ENCODE assay signal across 9 mouse cellular contexts in the genomic region with DNA sequence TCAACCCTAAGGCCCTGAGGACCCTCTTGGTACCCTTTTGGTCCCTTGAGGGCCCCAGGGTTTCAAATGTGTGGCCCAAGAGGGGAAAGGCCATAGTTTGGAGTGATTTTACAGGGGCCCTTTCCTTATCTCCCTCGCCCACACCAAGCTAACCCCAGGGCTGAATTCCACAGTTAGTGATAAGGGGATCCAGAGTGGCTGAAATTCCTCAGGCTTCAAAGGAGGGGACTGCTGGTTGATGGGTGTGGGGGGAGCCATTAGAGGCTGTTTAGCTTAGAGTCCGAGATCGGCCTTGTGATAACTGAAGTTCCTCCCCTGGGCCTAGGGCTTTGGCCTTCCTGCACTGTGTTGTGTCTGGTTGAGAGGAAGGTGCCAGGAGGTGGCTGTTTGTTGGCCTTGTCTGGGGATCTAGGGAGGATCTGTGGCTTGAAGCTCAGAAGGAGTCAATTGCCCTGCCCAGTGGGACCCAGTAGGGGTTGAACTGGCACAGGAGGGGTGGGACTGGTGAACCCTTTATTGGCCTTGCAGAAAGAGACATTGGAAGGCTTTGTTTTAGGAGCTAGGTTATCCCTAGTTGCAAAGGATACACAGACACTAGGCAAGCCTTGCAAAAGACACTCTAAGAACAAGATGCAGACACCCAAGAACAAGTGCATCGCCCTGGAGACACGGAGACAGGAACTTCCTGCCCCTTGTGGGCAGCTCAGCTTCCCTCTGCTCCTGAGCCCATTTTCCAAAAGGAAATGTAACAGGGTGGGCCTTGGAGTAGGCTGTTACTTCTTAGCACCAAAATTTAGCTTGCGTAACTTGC. TPM values are rescaled to one million over a fixed set of nuclear protein-coding genes. Genes with fewer than 3 reads are reported as not detected.
DNase-seq lines count a peak whose midpoint lies in the region; ATAC-seq and TF ChIP-seq lines count a peak whose summit lies in the region.
"Had no signal": no experiment of that assay in that cellular context is flagged by ENCODE, and none has a peak within 500 bp of the region (broad histone marks: within the 10 kb centered on the region; RNA-seq: fewer than 3 reads in every experiment).

No protein-coding gene starts in this region.

- peak overlapping the region; percentile 95 for H3K9ac ChIP-seq in heart, adult 2 months (ENCODE audit: low read depth, low read length)
- peak overlapping the region; percentile 39; the same call in 1 of the 2 replicates for H3K9ac ChIP-seq in liver, embryonic 15.5 days

- 31% methylated on average over 6 of the region's 6 CpGs for WGBS in heart, adult 2 months
- WGBS in liver, embryonic 15.5 days (ENCODE audit: insufficient replicate concordance) = 22% methylated on average over 6 of the region's 6 CpGs

- TF ChIP-seq EP300 in heart, adult 2 months (IDR thresholded peaks at IDR 0.05; ENCODE audit: insufficient read depth, low read depth, low read length) = no peak

- H3K27me3 ChIP-seq in heart, adult 2 months (ENCODE audit: control insufficient read depth, insufficient read depth, low read length) = no peaks in the 10 kb centered on the region
- no peaks in the 10 kb centered on the region for H3K27me3 ChIP-seq in G1E (ENCODE audit: insufficient read depth, low read length)
- no peaks in the 10 kb centered on the region; the same call in 1 of the 2 replicates for H3K27me3 ChIP-seq in liver, embryonic 15.5 days

- no peaks in the 10 kb centered on the region for H3K36me3 ChIP-seq in heart, adult 2 months (ENCODE audit: control insufficient read depth, insufficient read depth, low read length)
- peaks cover 8% of the 10 kb centered on the region for H3K36me3 ChIP-seq in G1E (replicated peaks)
- no peaks in the 10 kb centered on the region for H3K36me3 ChIP-seq in liver, embryonic 15.5 days (replicated peaks)

- no peaks in the 10 kb centered on the region for H3K9me3 ChIP-seq in G1E (replicated peaks)
- no peaks in the 10 kb centered on the region for H3K9me3 ChIP-seq in liver, embryonic 15.5 days (replicated peaks)

- peak overlapping the region; percentile 79 for H3K4me2 ChIP-seq in liver, embryonic 15.5 days

- TF ChIP-seq POLR2A in heart, adult 2 months (IDR thresholded peaks at IDR 0.05; ENCODE audit: insufficient read depth, low read depth, low read length) = no peak

- peak overlapping the region; percentile 95 for H3K27ac ChIP-seq in heart, adult 2 months
- H3K27ac ChIP-seq in liver, embryonic 15.5 days (replicated peaks) = peak overlapping the region; percentile 55

- peak overlapping the region; percentile 51 for H3K4me3 ChIP-seq in heart, adult 2 months
- H3K4me3 ChIP-seq in G1E (ENCODE audit: low read depth, low read length) = peak overlapping the region; percentile 70
- peak overlapping the region; percentile 42 for H3K4me3 ChIP-seq in liver, embryonic 15.5 days (replicated peaks)

- peaks cover 7% of the 10 kb centered on the region for H3K4me1 ChIP-seq in heart, adult 2 months (ENCODE audit: control insufficient read depth, insufficient read depth, low read length)
- H3K4me1 ChIP-seq in G1E (ENCODE audit: insufficient read depth, low read depth, low read length) = peaks cover 53% of the 10 kb centered on the region
- H3K4me1 ChIP-seq in liver, embryonic 15.5 days (replicated peaks) = peaks cover 31% of the 10 kb centered on the region

- 0 out of 2 replicates have a peak, but pooled peaks cover 1% of the 10 kb centered on the region for H3K79me2 ChIP-seq in heart, adult 2 months (replicated peaks; ENCODE audit: control insufficient read depth, insufficient read depth, low read length)

- peak; percentile 88 for ATAC-seq in G1E (ENCODE audit: extremely low read depth, insufficient number of reproducible peaks, low FRiP score, poor library complexity, severe bottlenecking)
- ATAC-seq in erythroid progenitor cell, adult 5-6 weeks (replicated peaks; ENCODE audit: low FRiP score, poor library complexity, severe bottlenecking) = peak; percentile 51; the same call in 1 of the 2 replicates
- peak; percentile 90 for ATAC-seq in liver, embryonic 15.5 days (ENCODE audit: insufficient read depth)

- TF ChIP-seq CTCF in heart, adult 2 months (IDR thresholded peaks at IDR 0.05) = no peak
- no peak for TF ChIP-seq CTCF in G1E (IDR thresholded peaks at IDR 0.05; ENCODE audit: low read depth, low read length)

- intact Hi-C loops in heart, adult 2 months (cut with DNase I) = loop anchor here (10.0 kb wide), 1 partner anchor 173 kb away; no protein-coding TSS in a partner anchor

- DNase-seq in heart, adult 2 months = no peak
- DNase-seq in heart, adult 8-10 months (ENCODE audit: low spot score) = no peak
- peak; percentile 88 for DNase-seq in G1E (ENCODE audit: low spot score)
- DNase-seq in retina, postnatal 1 day = no peak
- DNase-seq in spleen, postnatal 36 days (ENCODE audit: low spot score in 2 of 2) = no peak
- DNase-seq in cerebellum, adult 11-12 months = no peak

RNA-seq across cellular contexts. Expression of gene Alpk3, which starts 0.7 kb away (rescaled TPM):
- 100 to 1,000 TPM; 117 to 137 TPM for total RNA-seq in heart, adult 2 months (2021)
- 32.3 and 32.4 TPM in 2 replicates for polyA plus RNA-seq in heart, adult 2 months (2012; rRNA removed)
- total RNA-seq in heart, adult 8-10 months (2022) = 100 to 1,000 TPM; 138 to 167 (median 145) TPM
- total RNA-seq in G1E (2014; fragmentation: Nextera tagmentation) = 13.8 and 16.6 TPM in 2 replicates
- total RNA-seq in G1E (2017) = 3.1 and 3.9 TPM in 2 replicates
- 5.7 and 7.7 TPM in 2 replicates for polyA plus RNA-seq in G1E (2012)
- 0.36 TPM in 1 of 2 replicates, not detected in the other for total RNA-seq in erythroid progenitor cell, adult 5-6 weeks (2015; ENCODE audit: low replicate concordance)
- total RNA-seq in erythroid progenitor cell, adult 5-6 weeks (2017; ENCODE audit: low replicate concordance) = not detected in 2 replicates
- polyA plus RNA-seq in liver, embryonic 15.5 days (2015; fragmentation: Nextera tagmentation; extraction: Ambion mirVana) = 0.20 and 0.23 TPM in 2 replicates

RNA-seq across cellular contexts. Expression of gene Slc28a1, which starts 56.5 kb away (rescaled TPM):
- under 1 TPM; 0.18 to 0.20 TPM for total RNA-seq in heart, adult 2 months (2021)
- 0.08 and 0.20 TPM in 2 replicates for polyA plus RNA-seq in heart, adult 2 months (2012; rRNA removed)
- under 1 TPM in 3 of 4 experiments, not detected in 1; 0.09 to 0.31 (median 0.16) TPM for total RNA-seq in heart, adult 8-10 months (2022)
- not detected in 2 replicates for total RNA-seq in G1E (2014; fragmentation: Nextera tagmentation)
- total RNA-seq in G1E (2017) = not detected in 2 replicates
- polyA plus RNA-seq in G1E (2012) = not detected in 2 replicates
- total RNA-seq in erythroid progenitor cell, adult 5-6 weeks (2015; ENCODE audit: low replicate concordance) = not detected in 2 replicates
- total RNA-seq in erythroid progenitor cell, adult 5-6 weeks (2017; ENCODE audit: low replicate concordance) = not detected in 2 replicates
- 1.0 and 1.1 TPM in 2 replicates for polyA plus RNA-seq in liver, embryonic 15.5 days (2015; fragmentation: Nextera tagmentation; extraction: Ambion mirVana)
- polyA plus RNA-seq: embryonic facial prominence, embryonic 11.5 days had no signal

Comparison
In these comparisons a context has a peak if more than half of its experiments do, and no peak if none do; other contexts are left out.
1. RNA of gene Alpk3, which starts 0.7 kb away (total RNA-seq): 138 to 167 TPM in heart, adult 8-10 months and 117 to 137 TPM in heart, adult 2 months; 3.1 to 16.6 TPM in G1E and 0.36 TPM in erythroid progenitor cell, adult 5-6 weeks; every median in the first group is over 4 times any median in the second.
2. Peak in every context shown above with its lines, with median percentiles within 50 percentile points of each other: H3K4me3 ChIP-seq and ATAC-seq.